Mouse (Mus musculus): ENCODE results near the gene Ppbp.

Gene Ppbp

DNA sequence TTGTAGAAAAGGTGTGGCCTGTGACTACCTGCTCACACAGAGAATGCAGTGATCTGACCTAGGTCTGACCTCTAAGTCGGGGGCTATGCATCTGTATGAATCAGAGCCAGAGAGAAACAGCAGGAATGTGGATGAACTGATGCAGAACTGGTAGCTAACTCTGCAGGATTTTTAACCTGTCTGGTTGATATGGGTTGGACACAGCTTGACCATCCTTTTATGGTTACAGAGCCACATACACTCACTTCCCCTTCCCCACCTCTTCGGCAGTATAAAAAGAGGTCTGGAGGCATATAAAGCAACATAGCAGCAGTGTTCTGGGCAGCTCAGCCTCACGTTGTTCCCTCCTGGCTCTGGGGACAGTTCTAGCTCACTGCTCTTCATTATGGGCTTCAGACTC lies at the start of gene Ppbp:
Ppbp (plus strand) TSS at position 301 of the 400 bp plus-strand sequence.
- no peak for DNase-seq

DNA sequence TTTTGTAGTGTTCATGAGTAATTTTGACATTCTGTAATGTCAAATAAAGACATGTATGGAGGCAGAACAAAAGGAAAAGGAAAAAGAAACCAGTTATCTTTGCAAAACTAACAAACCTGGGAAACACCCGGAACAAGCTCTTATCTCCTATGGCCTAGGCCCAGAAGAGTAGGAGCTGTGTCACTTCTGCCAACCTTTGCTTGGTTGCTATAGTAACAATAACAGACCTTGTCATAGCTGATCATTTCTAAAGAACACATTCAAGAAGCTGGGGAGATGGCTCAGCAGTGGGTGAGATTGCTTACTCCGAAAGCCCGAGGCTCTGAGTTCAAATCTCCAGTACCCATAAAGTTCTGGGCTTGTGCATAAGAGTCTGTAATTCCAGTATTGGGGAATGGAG lies 45.7 kb upstream of the Ppbp start:
- DNase-seq, result no peak

GRCm38 (mm10) chr5:90728254-90728653 lies 40.1 kb upstream of the Ppbp start:
- no peak for DNase-seq

GRCm38 (mm10) chr5:90731480-90731879 lies 36.8 kb upstream of the Ppbp start:
- DNase-seq, result peak; percentile 86 to 94

DNA sequence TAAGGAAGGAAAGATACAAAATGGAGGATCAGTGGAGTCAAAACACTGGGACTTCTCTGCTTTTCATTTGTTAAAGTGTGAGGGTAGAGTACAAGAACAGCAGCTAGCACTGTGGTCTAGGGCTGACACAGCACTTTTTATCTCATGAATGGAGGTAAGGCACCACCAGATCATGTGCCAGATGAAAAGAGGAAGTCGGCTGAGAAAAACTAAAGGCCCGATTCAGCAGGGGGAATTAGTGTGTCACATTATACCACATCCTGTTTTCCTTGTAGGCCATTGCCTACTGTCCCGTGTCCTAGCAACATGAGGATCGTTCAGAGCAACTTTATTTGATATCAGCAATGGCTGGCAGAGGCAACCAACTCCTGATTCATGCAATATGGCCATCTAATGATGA lies 26.3 kb upstream of the Ppbp start:
- no peak for DNase-seq

- DNase-seq, result no peak
These were observed 14.4 kb upstream of the Ppbp start for GRCm38 (mm10) chr5:90753934-90754333.

DNA sequence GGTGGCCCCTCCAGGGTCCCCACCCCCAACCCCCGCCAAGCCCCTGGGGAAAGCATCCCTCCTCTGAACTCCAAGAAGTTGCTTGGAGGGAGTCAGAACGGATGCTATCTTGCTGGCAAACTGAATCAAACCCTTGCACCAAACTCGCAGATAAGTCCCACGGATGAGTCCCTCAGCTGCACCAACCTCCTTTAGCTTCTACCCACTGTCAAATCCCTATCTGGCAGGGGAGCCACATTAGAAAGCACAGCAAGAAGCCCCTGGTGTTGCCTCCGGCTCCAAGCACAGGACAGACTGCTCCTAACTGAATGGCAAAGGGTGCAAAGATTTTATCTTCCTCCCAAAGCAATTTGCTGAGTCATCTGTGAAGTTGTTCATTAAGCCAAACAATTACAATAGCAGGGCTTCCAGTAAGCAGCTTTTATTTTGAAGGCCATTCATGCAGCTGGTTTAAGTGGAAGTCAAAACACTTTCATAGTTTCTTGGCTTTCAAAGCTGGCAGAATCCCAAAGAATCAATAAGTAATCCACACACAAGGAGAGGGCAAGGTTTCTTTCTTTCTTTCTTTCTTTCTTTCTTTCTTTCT lies 10.2 kb upstream of the Ppbp start:
- no peak for DNase-seq

- DNase-seq, result peak; percentile 39 to 42
These were observed 8.9 kb upstream of the Ppbp start, which contains the start of gene Cxcl5 for GRCm38 (mm10) chr5:90759077-90760065. Gene Cxcl5 (plus strand): TSS chr5:90759360.

DNA sequence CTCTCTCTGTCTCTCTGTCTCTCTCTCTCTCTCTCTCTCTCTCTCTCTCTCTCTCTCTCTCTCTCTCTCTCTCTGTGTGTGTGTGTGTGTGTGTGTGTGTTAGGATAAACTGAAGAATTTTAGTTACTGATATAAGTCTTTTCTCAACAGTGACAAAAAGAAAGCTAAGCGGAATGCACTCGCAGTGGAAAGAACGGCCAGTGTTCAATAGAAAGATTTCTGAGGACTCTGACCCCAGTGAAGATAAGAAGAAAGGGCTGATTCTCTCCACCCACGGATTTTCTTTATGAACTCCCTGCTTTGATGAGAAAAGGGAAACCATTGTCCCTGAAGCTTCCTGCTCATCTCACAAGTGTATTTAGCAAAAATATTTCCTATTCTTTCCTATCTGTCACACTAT lies 8.0 kb upstream of the Ppbp start:
- DNase-seq, result no peak

- DNase-seq, result no peak
These were observed 7.5 kb upstream of the Ppbp start for GRCm38 (mm10) chr5:90760844-90761243.

DNA sequence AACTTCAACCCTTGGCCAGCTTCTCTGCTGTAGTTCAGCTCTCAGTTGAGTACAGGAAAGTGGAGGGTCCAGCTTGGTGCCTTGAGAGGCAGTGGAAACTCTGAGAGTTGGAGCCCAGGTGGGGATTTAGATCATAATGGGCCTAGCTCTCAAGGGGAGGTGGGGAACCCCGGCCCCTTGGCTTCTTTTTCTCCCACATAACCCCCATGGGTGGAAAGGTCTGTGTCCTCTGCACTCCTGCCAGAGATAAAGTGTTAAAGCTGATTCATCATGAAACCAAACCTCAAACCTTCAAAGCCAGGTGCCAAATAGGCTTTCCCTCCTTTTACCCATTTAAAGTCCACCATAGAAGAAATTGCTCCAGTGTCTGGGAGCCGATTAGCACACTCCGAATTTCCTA lies 6.5 kb upstream of the Ppbp start:
- no peak for DNase-seq

- no peak for DNase-seq
These were observed 4.2 kb upstream of the Ppbp start for GRCm38 (mm10) chr5:90763912-90764665.

DNA sequence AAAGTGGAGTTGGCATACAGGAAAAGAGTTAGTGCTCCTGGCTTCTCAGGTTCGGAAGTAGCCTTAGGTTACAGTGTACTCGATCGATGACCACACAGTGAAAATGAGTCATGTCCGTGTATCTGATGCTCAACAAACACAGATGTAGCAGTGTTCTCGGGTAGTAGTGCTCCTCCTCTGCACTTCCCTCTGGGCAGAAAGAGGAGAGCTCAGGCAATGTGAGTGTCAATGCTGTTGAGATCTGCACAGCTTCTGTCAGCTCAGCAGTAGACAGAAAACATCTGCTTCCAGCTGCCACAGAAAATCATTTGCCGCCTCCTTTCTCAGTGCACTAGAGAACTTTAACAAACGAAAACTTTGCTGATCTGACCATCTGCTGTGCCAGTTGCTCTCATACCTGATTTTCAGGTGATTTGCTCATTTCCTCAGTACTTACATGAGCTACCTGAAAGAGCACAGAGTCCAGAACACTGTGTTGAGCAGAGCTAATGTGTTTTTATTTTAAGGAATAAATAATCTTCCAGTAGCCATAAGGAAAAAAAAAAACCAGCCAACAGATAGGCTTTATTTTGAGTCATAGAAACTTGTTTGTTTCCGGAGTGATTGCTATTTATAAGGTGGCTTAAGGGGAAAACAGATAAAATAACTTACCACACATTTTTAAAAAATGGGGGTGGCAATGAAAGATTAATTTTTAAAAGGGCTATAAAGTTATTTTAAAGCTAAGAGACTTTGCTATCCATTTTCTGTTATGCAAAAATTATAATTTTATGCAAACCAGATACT lies 2.3 kb upstream of the Ppbp start:
- DNase-seq, result no peak

- no peak for DNase-seq
These were observed 3.1 kb downstream of the Ppbp start for GRCm38 (mm10) chr5:90771369-90771768.

- DNase-seq, result no peak
These were observed 3.7 kb downstream of the Ppbp start, which contains the start of gene Pf4 for GRCm38 (mm10) chr5:90771880-90772653. Gene Pf4 (plus strand): TSS chr5:90772435.

DNA sequence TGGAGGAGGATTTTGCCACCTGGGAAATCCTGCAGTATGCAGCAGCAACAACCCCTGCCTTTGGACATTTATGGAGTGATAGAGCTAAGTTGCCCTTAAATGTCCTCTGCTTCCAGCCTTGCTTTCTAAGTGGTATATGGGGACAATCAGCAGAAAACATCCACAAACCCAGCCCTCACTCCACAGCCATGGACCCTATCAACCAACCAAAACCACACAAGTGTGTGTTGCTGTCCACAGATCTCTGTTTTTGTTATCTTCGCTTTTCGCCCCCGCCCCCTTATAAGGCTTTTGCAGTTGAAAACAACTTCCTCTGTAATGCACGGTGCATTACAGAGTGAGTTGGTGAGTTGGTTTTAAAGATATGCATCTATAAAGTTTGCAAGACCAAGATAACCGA lies 7.2 kb downstream of the Ppbp start:
- no peak for DNase-seq

DNA sequence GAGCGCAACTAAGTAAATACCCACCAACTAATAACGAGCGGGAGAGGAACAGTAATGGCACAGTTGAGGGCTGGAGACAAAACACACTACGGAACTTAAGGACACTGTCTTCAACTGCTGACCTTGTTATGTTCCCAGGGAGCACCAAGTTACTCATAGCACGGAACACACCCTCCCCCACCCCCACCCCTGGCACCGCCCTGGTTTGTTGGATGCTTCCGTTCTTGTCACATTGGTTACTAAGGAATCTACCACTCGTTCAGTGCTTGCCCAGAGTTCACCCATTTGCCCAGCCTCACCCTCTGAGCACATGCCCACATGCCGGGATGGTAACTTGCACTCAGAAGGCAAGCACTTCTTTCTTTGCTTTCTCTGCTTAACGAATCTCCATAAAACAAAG lies 9.3 kb downstream of the Ppbp start:
- no peak for DNase-seq

- DNase-seq, result no peak
These were observed 10.5 kb downstream of the Ppbp start for GRCm38 (mm10) chr5:90778856-90779255.

DNA sequence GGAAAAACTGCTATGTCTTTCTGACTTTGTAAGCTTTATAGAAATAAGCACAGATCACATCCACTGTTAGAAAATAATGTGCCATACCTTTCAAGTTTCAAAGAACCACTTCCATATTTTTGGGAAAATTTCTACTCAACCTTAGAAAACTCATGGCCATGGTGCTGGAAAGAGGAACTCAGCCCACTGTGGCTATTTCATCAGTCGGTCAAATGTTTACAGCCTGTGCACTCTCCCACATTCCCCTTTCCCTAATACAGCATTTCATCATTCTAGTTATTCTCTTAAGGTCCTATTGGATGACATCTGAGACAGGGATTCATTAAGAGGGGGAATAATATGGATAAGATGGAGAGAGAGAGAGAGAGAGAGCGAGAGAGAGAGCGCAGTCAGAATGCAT lies 15.4 kb downstream of the Ppbp start:
- no peak for DNase-seq

DNA sequence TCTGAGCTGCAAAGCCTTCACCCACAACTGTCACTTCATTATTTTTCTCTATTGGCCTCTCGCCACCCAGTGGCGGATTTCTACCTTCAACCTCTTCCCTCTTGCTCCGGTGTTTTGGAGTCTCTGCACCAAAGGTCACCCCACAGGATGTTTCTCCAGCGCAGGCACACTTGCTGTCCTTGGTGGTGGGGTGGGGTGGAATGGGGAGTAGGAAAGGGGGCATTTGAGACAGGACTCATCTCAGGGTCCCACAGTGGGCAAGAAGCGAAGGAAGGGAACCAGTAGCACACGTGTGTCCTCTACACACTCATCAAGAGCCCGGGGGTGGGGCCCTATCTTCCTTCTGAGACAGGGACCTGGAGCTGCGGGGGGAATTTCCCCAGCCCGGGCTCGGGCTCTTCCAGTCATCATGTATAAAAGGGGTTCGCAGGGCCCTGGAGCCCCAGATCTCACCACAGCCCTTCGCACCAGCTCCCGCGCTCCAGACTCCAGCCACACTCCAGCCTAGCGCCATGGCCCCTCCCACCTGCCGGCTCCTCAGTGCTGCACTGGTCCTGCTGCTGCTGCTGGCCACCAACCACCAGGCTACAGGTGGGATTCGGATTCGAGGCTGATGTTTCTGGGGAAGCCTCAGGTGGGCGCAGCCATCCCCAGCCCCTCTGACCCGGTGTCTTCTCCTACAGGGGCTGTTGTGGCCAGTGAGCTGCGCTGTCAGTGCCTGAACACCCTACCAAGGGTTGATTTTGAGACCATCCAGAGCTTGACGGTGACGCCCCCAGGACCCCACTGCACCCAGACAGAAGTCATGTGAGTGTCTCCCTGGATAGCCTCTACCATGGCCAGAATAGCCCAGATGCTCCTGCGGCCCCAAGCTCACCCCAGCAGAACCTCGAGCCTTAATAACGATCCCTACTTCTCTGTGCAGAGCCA lies 17.6 kb downstream of the Ppbp start, which contains the start of gene Cxcl3:
Cxcl3 (plus strand) TSS at position 445 of the 930 bp plus-strand sequence.
- peak; percentile 57 to 59 for DNase-seq
